Mouse (Mus musculus) lung, postnatal 0 days (tissue): ENCODE results near the gene Micu2. TPM values are rescaled to one million over a fixed set of nuclear protein-coding genes. Genes with fewer than 3 reads are reported as not detected.

Experiments used
- ATAC-seq: fragments of 200-750 bp; cut with Nextera tagmentation; 2 replicates; pipeline ENCODE4 v1.8.0; 2017; ENCODE audit warnings: moderate library complexity
- DNase-seq: peaks from one replicate; pipeline ENCODE4 v3.0.0-alpha.2; 2016; ENCODE audit warnings: low spot score
- H3K27ac ChIP-seq: fragments of 300-500 bp; sonication (generic); 2 replicates; pipeline ENCODE4 v1.5.1; 2014; ENCODE audit warnings: antibody characterized with exemption, mild to moderate bottlenecking, low read length, mixed read lengths
- H3K27me3 ChIP-seq: fragments of 300-500 bp; sonication (generic); replicated peaks from 2 replicates; pipeline ENCODE4 v1.6.1; 2014; ENCODE audit warnings: low read length, mixed read lengths; ENCODE audit not compliant: insufficient read depth
- H3K36me3 ChIP-seq: fragments of 300-500 bp; sonication (generic); 2 replicates; pipeline ENCODE4 v1.6.1; 2014; ENCODE audit warnings: low read length, mixed read lengths; ENCODE audit not compliant: insufficient read depth
- H3K4me1 ChIP-seq: fragments of 300-500 bp; sonication (generic); 2 replicates; pipeline ENCODE4 v1.6.1; 2014; ENCODE audit warnings: antibody characterized with exemption, low read depth, low read length, mixed read lengths; ENCODE audit not compliant: insufficient read depth
- H3K4me2 ChIP-seq: fragments of 300-500 bp; sonication (generic); replicated peaks from 2 replicates; pipeline ENCODE4 v1.6.1; 2014; ENCODE audit warnings: low read depth, mild to moderate bottlenecking, low read length, moderate library complexity, mixed read lengths
- H3K4me3 ChIP-seq: fragments of 300-500 bp; sonication (generic); 2 replicates; pipeline ENCODE4 v1.5.1; 2014; ENCODE audit warnings: low read depth, low read length
- H3K9ac ChIP-seq: fragments of 300-500 bp; sonication (generic); replicated peaks from 2 replicates; pipeline ENCODE4 v1.6.1; 2014; ENCODE audit warnings: low read depth, mild to moderate bottlenecking
- H3K9me3 ChIP-seq: fragments of 300-500 bp; sonication (generic); 2 replicates; pipeline ENCODE4 v1.6.1; 2016; ENCODE audit warnings: low read length, mixed read lengths
- CTCF ChIP-seq: IDR thresholded peaks from 2 replicates; pipeline ENCODE4 v1.5.1; 2016; ENCODE audit warnings: antibody characterized with exemption, mild to moderate bottlenecking
- EP300 ChIP-seq: IDR thresholded peaks from 2 replicates; pipeline ENCODE4 v1.6.1; 2016; ENCODE audit warnings: antibody characterized with exemption, mild to moderate bottlenecking, control low read depth
- WGBS: fragments of 180-500 bp; shearing (Covaris S2); extraction: QIAGEN DNeasy Blood & Tissue Kit; methylation state at CpG from one replicate; pipeline ENCODE4 v1.1.7; 2014; 5-methylcytosine and 5-hydroxymethylcytosine counted together
- polyA plus RNA-seq: library from polyadenylated mRNA; unstranded; fragments of >200 nt; fragmentation: Nextera tagmentation; extraction: Ambion mirVana; gene quantifications from 2 replicates; pipeline ENCODE4 v1.2.1, GENCODE M21; 2015

Gene Micu2
- 46.2 and 55.9 TPM in 2 replicates for polyA plus RNA-seq

- no peaks in the 10 kb centered on the region for H3K27me3 ChIP-seq
- H3K4me3 ChIP-seq: peak within 1 kb of the TSS; percentile 93
- DNase-seq (peak; percentile 95), ATAC-seq (peak; percentile 99)
- peak within 1 kb of the TSS; percentile 74 for H3K27ac ChIP-seq
- peak within 1 kb of the TSS; percentile 96 for H3K4me2 ChIP-seq
- no peaks in the 10 kb centered on the region for H3K36me3 ChIP-seq
- H3K4me1 ChIP-seq: no peaks in the 10 kb centered on the region
- peak within 1 kb of the TSS; percentile 87 for H3K9ac ChIP-seq
- TF ChIP-seq EP300 (peak; percentile 83), CTCF (no peak)
- H3K9me3 ChIP-seq: no peaks in the 10 kb centered on the region
- WGBS: 2% methylated on average over 57 of the region's 76 CpGs
These were observed at the start of gene Micu2 for GRCm38 (mm10) chr14:57998526-57999401. Gene Micu2 (minus strand): TSS chr14:57999262.

GRCm38 (mm10) chr14:58046639-58047284 is 47.7 kb upstream of the Micu2 start:
- H3K27me3 ChIP-seq: no peaks in the 10 kb centered on the region
- DNase-seq (no peak), ATAC-seq (no peak)
- H3K9me3 ChIP-seq: no peaks in the 10 kb centered on the region
- H3K4me1 ChIP-seq: no peaks in the 10 kb centered on the region
- no peak overlapping the region for H3K4me2 ChIP-seq
- no peak overlapping the region for H3K27ac ChIP-seq
- no peak overlapping the region for H3K4me3 ChIP-seq
- no peaks in the 10 kb centered on the region for H3K36me3 ChIP-seq
- no peak for TF ChIP-seq EP300
- no peak overlapping the region for H3K9ac ChIP-seq
- WGBS: 62% methylated on average over 4 of the region's 4 CpGs

GRCm38 (mm10) chr14:58036174-58036573 is 37.1 kb upstream of the Micu2 start:
- Histone ChIP-seq H3K27me3 (no peaks in the 10 kb centered on the region), H3K4me2 (no peak overlapping the region), H3K9ac (no peak overlapping the region), H3K4me3 (no peak overlapping the region), H3K4me1 (no peaks in the 10 kb centered on the region), H3K36me3 (no peaks in the 10 kb centered on the region), H3K9me3 (no peaks in the 10 kb centered on the region), H3K27ac (no peak overlapping the region)
- no peak for TF ChIP-seq CTCF
- TF ChIP-seq EP300: no peak
- no peak for ATAC-seq
- no peak for DNase-seq
- 61% methylated on average over 6 of the region's 6 CpGs for WGBS

GRCm38 (mm10) chr14:58034567-58034966 is 35.5 kb upstream of the Micu2 start:
- TF ChIP-seq EP300: no peak
- peak; percentile 79 for TF ChIP-seq CTCF
- 7% methylated on average over 8 of the region's 8 CpGs for WGBS
- ATAC-seq: no peak
- no peaks in the 10 kb centered on the region for H3K27me3 ChIP-seq
- H3K4me3 ChIP-seq: no peak overlapping the region
- DNase-seq: peak; percentile 45
- no peak overlapping the region for H3K27ac ChIP-seq
- no peaks in the 10 kb centered on the region for H3K9me3 ChIP-seq
- no peak overlapping the region for H3K4me2 ChIP-seq
- H3K4me1 ChIP-seq: no peaks in the 10 kb centered on the region
- no peaks in the 10 kb centered on the region for H3K36me3 ChIP-seq
- H3K9ac ChIP-seq: no peak overlapping the region

GRCm38 (mm10) chr14:58018869-58019268 is 19.8 kb upstream of the Micu2 start:
- DNase-seq: peak; percentile 34
- no peaks in the 10 kb centered on the region for H3K36me3 ChIP-seq
- TF ChIP-seq EP300 (no peak), CTCF (peak; percentile 78)

GRCm38 (mm10) chr14:58003852-58004251 is 4.8 kb upstream of the Micu2 start:
- 56% methylated on average over 6 of the region's 6 CpGs for WGBS
- Histone ChIP-seq H3K27ac (no peak overlapping the region), H3K4me1 (no peaks in the 10 kb centered on the region), H3K4me3 (no peak overlapping the region), H3K27me3 (no peaks in the 10 kb centered on the region), H3K36me3 (no peaks in the 10 kb centered on the region), H3K9ac (no peak overlapping the region), H3K4me2 (no peak overlapping the region), H3K9me3 (no peaks in the 10 kb centered on the region)
- TF ChIP-seq EP300 (no peak), CTCF (no peak)
- ATAC-seq (no peak), DNase-seq (no peak)

More at GRCm38 (mm10) chr14:58018869-58019268, 19.8 kb upstream of the Micu2 start:
- Histone ChIP-seq H3K4me2 (no peak overlapping the region), H3K27me3 (no peaks in the 10 kb centered on the region), H3K4me3 (no peak overlapping the region), H3K9me3 (no peaks in the 10 kb centered on the region), H3K9ac (no peak overlapping the region), H3K27ac (no peak overlapping the region), H3K4me1 (no peaks in the 10 kb centered on the region)
- WGBS: 58% methylated on average over 2 of the region's 2 CpGs
- no peak for ATAC-seq
